Mouse (Mus musculus): ENCODE results near the gene Gm43517.

Gene Gm43517

DNA sequence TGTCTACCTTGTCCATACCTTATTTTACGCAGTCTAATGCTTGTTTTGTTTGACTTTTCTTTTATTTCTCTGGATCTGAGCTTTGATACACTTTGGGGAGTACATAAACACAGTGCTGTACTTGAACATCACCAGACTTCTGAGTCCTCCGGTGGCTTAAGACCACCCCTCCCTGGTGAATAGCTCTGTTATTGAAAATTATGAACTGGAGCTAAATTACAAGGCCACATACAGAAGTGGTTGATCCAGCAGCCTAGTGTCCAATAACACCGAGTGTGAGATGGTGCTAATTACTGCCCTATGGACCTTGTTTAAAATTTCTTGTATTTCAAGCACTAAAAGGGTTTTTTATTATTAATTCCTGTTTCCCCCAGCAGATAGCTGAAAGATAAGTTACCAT, 33.0 kb downstream of the Gm43517 start:
- DNase-seq, result no peak
